Mouse (Mus musculus) gastrocnemius, postnatal 36 days (tissue): ENCODE results near the gene Ncbp1. TPM values are rescaled to one million over a fixed set of nuclear protein-coding genes. Genes with fewer than 3 reads are reported as not detected.
A peak's percentile ranks its signal among the peaks of the same experiment; 100 is the strongest.

Experiments used
- DNase-seq, 2 experiments: peaks; one replicate each; pipeline ENCODE4 v3.0.0; 2022
- intact Hi-C: fragments of 180-260 bp; cut with DNase I; formaldehyde crosslinking; loops from one replicate; pipeline ENCODE4 v1.15.1; 2025
- total RNA-seq, 2 experiments: library from RNA; stranded (reverse); gene quantifications; 2 replicates each; pipeline ENCODE4 v1.2.3; 2021

Gene Ncbp1
- total RNA-seq, 2 experiments from 2014 or later: 10.4 to 12.2 TPM

- intact Hi-C loops: loop anchor here (10.0 kb wide), 1 partner anchor 249 kb away; no protein-coding TSS in a partner anchor
- peak; percentile 89 to 94 for DNase-seq
Measured at GRCm38 (mm10) chr4:46195781-46196487, 57.5 kb downstream of the Ncbp1 start, which contains the start of gene Xpa. Gene Xpa (minus strand): TSS chr4:46196311.

DNA sequence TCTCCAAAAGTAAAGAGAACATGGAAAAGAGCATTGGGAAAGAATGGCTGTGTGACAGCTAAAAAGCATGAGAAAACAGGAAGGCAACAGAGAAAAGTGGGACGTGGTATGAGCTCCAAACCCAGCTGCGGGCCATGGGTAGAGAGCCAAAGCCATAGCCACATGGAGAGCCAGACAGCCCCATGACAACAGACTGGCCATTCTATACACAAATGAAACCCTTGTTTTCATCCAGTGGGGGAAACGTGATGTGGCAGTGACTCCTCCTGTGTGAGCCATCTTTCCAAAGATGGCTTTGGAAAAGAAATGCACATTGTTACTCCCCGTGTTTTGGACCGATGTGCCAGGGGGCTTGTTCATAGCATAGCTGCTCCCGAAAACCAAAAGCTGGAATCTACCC lies 58.1 kb downstream of the Ncbp1 start:
- intact Hi-C loops: loop anchor here (10.0 kb wide), 1 partner anchor 248 kb away; no protein-coding TSS in a partner anchor
- no peak for DNase-seq

DNA sequence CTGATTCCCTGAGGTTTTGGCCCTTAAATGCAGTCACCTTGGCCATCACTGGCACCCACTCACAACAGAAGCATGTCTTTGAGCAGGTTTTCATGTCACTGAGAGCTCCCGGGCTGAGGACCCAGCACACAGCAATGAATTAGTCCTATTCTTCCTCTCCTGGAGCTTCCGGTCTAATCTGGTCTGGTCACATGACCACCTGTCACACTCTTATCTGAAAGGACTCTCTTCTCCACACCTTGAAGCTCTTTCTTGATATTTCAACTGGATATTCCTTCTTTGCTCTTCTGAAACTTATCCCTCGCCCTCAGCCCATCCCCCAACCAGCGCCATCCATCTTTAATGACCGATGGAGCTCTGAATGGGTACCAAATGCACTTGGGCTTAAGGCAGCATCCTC lies 59.7 kb downstream of the Ncbp1 start:
- no peak for DNase-seq
- intact Hi-C loops: loop anchor here (10.0 kb wide), 1 partner anchor 247 kb away; no protein-coding TSS in a partner anchor

GRCm38 (mm10) chr4:46201834-46202561 lies 63.6 kb downstream of the Ncbp1 start:
- intact Hi-C loops: loop anchor here (10.0 kb wide), 1 partner anchor 173 kb away; no protein-coding TSS in a partner anchor
- DNase-seq: peak; percentile 22 to 33

GRCm38 (mm10) chr4:46202562-46203126 lies 64.2 kb downstream of the Ncbp1 start:
- DNase-seq: no peak
- intact Hi-C loops: loop anchor here (10.0 kb wide), 1 partner anchor 172 kb away; no protein-coding TSS in a partner anchor

DNA sequence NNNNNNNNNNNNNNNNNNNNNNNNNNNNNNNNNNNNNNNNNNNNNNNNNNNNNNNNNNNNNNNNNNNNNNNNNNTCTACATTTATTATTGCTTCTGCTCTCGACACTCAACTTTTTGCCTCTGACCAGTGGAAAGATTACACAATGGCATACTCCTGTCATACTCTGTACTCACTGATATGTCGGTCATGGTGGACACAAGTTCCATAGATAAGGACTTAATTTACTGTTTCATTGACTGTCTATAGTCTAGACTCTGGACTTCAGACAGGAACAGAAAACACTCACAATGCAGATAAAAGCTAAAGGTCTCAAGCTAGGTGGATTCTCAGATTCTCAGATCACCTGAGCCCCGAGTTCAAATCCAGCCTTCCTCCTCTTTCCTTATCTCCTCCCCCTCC lies 82.7 kb downstream of the Ncbp1 start:
- intact Hi-C loops: no loop called here
- no peak for DNase-seq

Other genes starting within 250 kb of the Ncbp1 start
- not detected for gene Ccdc180, start 248.3 kb upstream of the Ncbp1 start, total RNA-seq
- gene Tdrd7, start 173.3 kb upstream of the Ncbp1 start, total RNA-seq: 1 to 10 TPM; 7.4 to 8.1 TPM
- 100 to 1,000 TPM; 199 to 210 TPM for gene Tmod1, start 99.7 kb upstream of the Ncbp1 start, total RNA-seq
- gene Tstd2, start 81 bp downstream of the Ncbp1 start, total RNA-seq: 10 to 100 TPM in 1 of 2 experiments, 1 to 10 TPM in 1; 8.7 to 10.8 TPM
- 1 to 10 TPM; 6.4 to 6.7 TPM for gene Xpa, start 57.7 kb downstream of the Ncbp1 start, total RNA-seq
- gene Foxe1, start 205.0 kb downstream of the Ncbp1 start, total RNA-seq: not detected